In genomic region chr7:70769655-70770054, GRCm38 (mm10) we compare ENCODE assay signal across 18 mouse cellular contexts.
"Had no signal": no experiment of that assay in that cellular context is flagged by ENCODE, and none has a peak within 500 bp of the region (broad histone marks: within the 10 kb centered on the region; RNA-seq: fewer than 3 reads in every experiment).

No protein-coding gene starts in this region.

- ATAC-seq: midbrain, embryonic 13.5 days; midbrain, embryonic 15.5 days had no signal

- H3K9ac ChIP-seq: lung, embryonic 14.5 days; midbrain, embryonic 13.5 days; midbrain, embryonic 15.5 days; neural tube, embryonic 13.5 days; neural tube, embryonic 15.5 days had no signal

- DNase-seq: lung, adult 18-20 months; lung, embryonic 14.5 days; lung, postnatal 10 days; lung, postnatal 4 days; retina, postnatal 1 day; right cerebral cortex, adult 18-20 months; right cerebral cortex, postnatal 25 days; right cerebral cortex, postnatal 4 days; spleen, adult 18-20 months; thymus, adult 18-20 months; thymus, postnatal 14 days; thymus, postnatal 36 days had no signal

- H3K4me2 ChIP-seq: lung, embryonic 14.5 days; midbrain, embryonic 13.5 days; midbrain, embryonic 15.5 days; neural tube, embryonic 13.5 days; neural tube, embryonic 15.5 days had no signal

- H3K4me1 ChIP-seq: midbrain, embryonic 10.5 days; midbrain, embryonic 13.5 days; midbrain, embryonic 15.5 days; neural tube, embryonic 13.5 days; neural tube, embryonic 15.5 days had no signal

- H3K4me3 ChIP-seq: midbrain, embryonic 10.5 days; midbrain, embryonic 13.5 days; midbrain, embryonic 15.5 days; myocyte; neural tube, embryonic 13.5 days; neural tube, embryonic 15.5 days had no signal

- H3K27ac ChIP-seq: midbrain, embryonic 10.5 days; midbrain, embryonic 13.5 days; midbrain, embryonic 15.5 days; neural tube, embryonic 13.5 days; neural tube, embryonic 15.5 days had no signal

- H3K27me3 ChIP-seq: midbrain, embryonic 15.5 days; neural tube, embryonic 15.5 days had no signal

- H3K9me3 ChIP-seq: midbrain, embryonic 13.5 days; midbrain, embryonic 15.5 days; neural tube, embryonic 13.5 days; neural tube, embryonic 15.5 days had no signal

- H3K36me3 ChIP-seq: midbrain, embryonic 10.5 days; midbrain, embryonic 13.5 days; midbrain, embryonic 15.5 days; neural tube, embryonic 13.5 days; neural tube, embryonic 15.5 days had no signal
